Mouse (Mus musculus) c-Kit-positive CD71-positive TER-119-negative erythroid progenitor cells, embryonic 14.5 days (primary cell): Measurements from ENCODE around the gene Cecr2.
"Not testable (repeated sequence)": the region's sequence is repeated elsewhere in the genome, so short reads cannot be mapped to it uniquely, and the experiment has no call there.

Source experiments
- DNase-seq: peaks from one replicate; pipeline ENCODE4 v3.0.0-alpha.2; 2013; ENCODE audit warnings: low read depth

The Cecr2 gene

GRCm38 (mm10) chr6:120773149-120773628 is 107.0 kb downstream of the Cecr2 start, which contains the start of gene Slc25a18:
TSS of gene Slc25a18 (plus strand) at chr6:120773578.
- no peak for DNase-seq

- DNase-seq, result no peak
These were observed 107.6 kb downstream of the Cecr2 start for GRCm38 (mm10) chr6:120773763-120774162.

DNA sequence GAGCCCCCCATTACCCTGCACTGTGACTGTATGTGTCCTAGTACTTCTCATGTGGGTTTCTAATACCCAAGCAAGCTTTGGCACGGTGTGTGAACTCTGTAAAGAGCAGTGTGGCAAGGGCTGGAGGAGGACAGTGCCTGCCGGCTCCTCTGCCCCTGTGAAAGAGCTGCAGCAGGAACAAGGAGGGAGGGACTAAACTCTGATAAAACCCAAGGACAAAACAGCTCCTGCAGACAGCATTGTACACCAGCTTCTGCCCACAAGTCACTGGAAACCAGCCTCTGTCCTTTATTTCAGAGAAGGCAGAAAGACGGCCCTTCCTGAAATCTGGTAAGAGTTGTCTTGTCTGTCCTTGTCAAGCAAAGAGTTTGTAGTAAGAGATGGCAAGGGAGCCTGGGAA is 110.1 kb downstream of the Cecr2 start:
- DNase-seq, result no peak

DNA sequence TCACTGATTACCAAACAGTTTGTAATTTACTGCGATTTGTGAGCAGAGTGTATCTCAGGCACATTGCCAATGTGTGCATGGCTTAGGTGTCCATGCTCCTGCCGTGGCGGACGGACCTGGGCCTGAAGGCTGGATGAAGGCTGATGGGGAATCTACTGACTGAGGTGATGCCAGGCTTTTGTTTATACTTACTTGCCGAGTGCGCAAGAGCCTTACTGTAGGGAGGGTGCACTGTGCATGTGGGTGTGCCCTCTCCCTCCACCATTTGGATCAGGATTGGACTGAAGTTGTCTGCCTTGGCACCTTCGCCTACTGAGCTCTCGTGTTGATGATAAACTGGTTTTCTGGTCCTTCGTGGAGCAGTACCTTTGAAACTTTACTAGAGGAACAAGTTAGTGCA is 111.4 kb downstream of the Cecr2 start:
- no peak for DNase-seq

DNA sequence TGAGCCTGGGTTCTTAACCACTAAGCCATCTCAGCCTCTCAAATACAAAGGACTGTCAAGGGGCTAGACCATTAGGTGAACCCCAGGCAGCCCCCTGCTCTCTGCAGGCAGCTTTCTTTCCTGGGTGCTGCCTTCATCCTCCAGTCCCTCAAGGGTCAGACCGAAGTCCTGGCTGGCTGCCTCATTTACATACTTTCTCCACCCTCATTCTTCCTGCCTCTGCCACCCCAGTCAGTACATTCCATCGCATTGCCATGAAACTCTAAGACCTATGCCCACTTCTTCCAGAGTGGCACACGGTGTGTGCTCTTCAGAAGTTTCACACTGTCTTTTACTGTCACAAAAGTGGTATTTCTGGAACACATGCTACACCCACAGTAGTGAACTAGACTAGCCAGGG is 112.1 kb downstream of the Cecr2 start:
- DNase-seq, result no peak

DNA sequence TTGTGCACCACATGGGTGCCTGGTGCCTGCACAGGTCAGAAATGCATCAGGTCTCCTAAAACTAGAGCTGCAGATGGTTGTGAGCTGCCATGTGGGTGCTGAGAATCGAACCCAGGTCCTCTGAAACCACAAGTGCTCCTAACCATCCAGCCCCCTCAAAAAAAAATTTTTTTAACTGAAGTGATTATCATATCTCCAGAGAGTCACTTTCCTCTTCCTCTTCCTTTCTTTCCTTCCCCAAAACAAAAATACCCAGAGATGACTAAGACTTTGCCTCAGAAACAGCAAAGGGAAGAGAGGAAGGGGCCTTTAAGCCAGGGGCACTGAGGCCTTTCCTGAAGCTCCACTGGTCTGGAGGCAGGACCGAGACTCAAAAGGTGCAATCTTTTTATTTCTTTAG is 116.8 kb downstream of the Cecr2 start:
- DNase-seq, result no peak

GRCm38 (mm10) chr6:120784351-120784750 is 118.2 kb downstream of the Cecr2 start:
- no peak for DNase-seq

DNA sequence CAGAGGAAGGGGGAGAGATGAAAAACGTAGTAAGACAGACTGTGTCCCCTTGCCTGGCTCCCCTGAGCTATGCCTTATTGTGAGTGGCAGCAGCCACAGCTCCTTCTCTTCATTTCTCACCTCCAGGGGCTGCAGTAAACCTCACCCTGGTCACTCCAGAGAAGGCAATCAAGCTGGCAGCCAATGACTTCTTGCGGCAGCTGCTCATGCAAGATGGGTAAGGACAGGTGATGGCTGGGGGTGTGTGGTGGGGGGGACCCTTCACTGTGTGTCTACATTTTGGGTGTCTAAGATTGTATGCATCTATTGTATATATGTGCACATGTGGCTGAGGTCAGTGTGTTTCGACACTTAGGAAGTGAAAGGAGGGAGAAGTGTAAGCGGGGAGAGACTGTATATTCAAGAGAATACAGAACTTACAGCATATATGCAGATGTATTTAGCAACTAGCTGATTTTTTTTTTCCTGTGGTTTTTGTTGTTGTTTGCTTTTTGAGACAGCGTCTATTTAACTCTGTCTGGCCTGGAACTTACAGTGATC is 122.0 kb downstream of the Cecr2 start:
- DNase-seq, result no peak

GRCm38 (mm10) chr6:120788904-120789303 is 122.7 kb downstream of the Cecr2 start:
- DNase-seq, result peak; percentile 44

GRCm38 (mm10) chr6:120790153-120790552 is 124.0 kb downstream of the Cecr2 start:
- DNase-seq, result peak; percentile 23

GRCm38 (mm10) chr6:120790717-120791116 is 124.5 kb downstream of the Cecr2 start:
- DNase-seq, result no peak

GRCm38 (mm10) chr6:120792947-120793346 is 126.8 kb downstream of the Cecr2 start:
- DNase-seq, result no peak

DNA sequence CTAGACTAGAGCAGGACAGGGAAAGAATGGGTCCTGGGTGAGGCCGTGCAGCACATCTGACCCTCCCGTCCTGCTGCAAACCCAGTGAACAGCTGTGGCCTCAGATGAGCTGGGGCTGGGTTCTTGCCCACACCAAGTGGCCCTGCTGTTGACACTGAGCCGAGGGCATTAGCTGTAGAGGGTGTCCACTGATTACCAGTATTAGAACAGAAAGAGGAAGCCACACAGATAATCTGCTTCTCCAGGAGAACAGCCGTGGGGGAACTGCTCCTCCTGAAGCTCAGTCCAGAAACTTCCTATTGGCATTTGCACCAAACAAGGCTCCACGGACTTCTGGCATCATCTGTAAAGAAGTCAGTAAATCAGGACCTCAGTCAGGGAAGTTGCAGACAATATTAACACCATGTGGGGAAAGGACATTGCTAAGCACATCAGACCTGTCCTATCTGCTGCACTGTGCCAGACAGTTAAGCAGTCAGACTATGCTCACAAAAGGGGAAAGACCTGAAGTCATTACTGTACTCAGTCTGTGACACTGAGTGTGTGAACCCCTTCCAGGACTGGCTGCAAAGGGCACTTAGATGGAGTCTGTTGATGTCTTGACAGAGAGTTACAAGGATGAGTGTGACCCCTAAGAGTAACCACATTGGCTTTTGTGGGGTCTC is 129.4 kb downstream of the Cecr2 start:
- no peak for DNase-seq

- DNase-seq, result no peak
These were observed 129.9 kb downstream of the Cecr2 start for GRCm38 (mm10) chr6:120796111-120796510.

GRCm38 (mm10) chr6:120798019-120798418 is 131.8 kb downstream of the Cecr2 start:
- no peak for DNase-seq

DNA sequence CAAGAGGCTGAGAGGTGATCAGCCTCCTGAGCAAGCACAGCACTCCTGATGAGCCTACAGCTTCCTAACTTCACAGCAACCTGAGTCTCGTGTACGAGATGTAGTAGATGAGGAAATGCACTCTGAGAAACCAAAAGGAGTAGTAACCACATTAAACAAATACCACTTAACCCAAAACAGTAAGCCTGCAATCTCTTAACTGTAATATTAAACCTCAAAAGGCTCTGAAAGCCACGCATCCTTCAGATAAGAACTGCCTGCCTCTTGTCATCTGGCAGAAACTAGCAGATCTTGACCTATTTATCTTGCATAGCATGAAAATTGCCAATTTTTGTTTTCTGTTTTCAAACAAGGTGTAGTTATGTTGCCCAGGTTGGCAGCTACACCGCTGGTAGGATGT is 132.7 kb downstream of the Cecr2 start:
- no peak for DNase-seq

DNA sequence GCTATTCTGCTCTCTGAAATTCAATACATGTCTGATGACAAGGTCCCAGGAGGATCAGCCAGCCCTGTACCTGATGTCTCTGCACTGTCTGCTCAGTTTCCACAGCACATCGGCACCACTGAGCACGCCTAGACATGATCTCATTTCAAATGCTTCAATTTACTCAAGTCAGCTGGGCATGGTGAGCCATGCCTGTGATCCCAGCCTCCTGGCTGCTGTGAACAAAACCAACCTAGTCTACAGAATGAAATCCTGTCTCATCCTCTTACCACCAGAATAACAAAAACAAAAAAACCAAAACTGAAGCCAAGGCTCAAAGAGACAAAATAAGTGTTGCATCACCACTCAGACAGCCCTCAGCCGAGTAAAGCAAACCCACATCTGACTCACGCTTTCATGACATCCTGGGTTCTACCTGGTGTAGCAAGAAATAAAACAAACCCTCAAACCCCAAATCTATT is 133.4 kb downstream of the Cecr2 start:
- DNase-seq, result no peak

DNA sequence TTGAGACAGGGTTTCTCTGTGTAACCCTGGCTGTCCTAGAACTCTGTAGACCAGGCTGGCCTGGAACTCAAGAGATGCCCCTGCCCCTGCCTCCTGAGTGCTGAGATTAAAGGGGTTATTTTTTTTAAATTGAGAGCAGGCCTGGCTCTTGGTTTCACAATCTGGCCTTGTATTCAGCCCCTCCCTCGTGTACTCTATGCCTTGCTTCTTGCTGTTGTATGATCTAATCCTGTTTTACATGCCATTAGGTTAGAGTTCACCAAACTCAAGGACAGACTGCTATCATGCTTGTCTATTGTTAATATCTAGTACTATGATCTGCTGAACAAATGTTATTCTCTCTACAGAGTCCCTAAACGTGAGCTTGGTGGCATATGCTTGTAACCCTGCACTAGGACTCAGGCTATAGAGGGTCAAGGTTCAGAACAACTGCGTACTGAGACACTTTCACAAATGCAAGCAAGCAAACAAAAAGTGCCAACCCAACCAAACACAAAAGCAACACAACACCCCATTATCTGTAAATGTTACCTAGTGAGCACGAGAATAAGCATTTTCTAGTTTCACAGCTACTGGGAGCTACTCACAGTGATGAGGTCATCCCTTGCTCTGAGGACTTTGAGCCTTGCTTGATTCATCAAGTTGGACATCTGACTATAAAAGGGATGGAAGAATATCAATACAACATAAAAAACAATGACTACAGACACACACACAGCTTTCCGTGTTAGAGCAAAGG is 141.0 kb downstream of the Cecr2 start:
- DNase-seq, result no peak

GRCm38 (mm10) chr6:120807738-120808081 is 141.5 kb downstream of the Cecr2 start:
- DNase-seq, result no peak

- not testable (repeated sequence) for DNase-seq
These were observed 145.8 kb downstream of the Cecr2 start for GRCm38 (mm10) chr6:120811999-120812398.

DNA sequence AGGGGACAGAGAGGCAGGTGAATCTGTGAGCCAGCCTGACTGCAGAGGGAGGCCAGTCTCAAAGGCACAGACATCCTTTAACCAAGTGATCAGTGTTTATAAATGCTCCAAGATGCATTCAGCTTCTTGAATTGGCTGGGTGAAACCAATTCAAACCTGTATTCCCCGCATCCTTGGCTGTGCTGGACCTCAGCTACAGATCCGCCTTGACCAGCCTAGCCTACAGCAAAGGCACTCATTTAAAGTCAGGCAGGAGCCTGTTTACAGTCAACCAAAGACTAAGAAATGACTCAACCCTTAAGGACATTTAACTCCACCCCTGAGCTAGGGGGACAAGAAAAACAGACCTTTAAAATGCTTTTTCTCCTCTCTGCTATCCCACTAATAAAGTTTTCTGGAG is 153.1 kb downstream of the Cecr2 start:
- DNase-seq, result no peak

DNA sequence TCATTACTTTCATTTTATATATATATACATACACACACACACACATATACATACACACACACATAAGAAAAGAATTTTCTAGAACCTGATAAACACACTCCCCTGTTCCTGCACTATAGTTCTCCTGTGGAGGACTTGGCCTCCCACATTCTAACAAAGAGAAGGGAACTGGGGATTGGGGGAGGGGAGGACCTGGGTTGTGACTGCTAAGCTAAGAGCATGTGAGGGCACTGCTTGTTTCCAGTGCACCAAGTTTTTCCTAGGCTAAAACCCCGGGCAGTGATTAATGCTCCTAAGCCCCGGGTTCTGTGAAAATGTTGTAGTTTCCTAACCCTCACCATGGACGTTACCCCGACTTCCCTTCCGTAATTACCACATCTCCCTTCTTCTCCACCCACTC is 154.0 kb downstream of the Cecr2 start:
- DNase-seq, result no peak
